Mouse (Mus musculus): ENCODE measurements around the gene Tm7sf3. TPM values are rescaled to one million over a fixed set of nuclear protein-coding genes. Genes with fewer than 3 reads are reported as not detected.

The Tm7sf3 gene
- 10 to 100 TPM; 30.6 to 32.4 TPM for total RNA-seq (2021)

- peak; percentile 99 for DNase-seq
- intact Hi-C loops (cut with DNase I) = no loop called here
These were observed at the start of gene Tm7sf3, which contains the start of gene Med21 for GRCm38 (mm10) chr6:146642276-146643183. Gene Tm7sf3 (minus strand): TSS chr6:146642824. Gene Med21 (plus strand): TSS chr6:146642547.

DNA sequence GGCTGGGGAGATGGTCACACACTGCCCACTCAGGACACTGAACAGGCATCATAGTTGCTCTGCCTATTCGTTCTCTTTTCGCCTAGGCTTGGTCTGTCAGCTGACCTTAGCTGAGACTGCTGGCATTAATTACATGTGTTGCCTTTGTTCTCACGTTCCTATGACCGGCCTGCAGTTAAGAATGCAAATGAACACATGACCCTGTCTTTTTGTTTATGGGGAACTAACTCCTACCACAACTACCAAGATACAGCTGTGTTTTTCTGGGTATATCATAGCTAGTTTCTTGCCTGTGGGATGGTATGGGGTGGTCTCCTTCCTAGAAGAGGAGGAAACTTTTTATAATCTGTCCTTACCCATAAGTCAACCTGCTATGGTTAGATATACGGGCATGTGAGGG is 46.2 kb upstream of the Tm7sf3 start:
- intact Hi-C loops (cut with DNase I) = no loop called here
- no peak for DNase-seq

DNA sequence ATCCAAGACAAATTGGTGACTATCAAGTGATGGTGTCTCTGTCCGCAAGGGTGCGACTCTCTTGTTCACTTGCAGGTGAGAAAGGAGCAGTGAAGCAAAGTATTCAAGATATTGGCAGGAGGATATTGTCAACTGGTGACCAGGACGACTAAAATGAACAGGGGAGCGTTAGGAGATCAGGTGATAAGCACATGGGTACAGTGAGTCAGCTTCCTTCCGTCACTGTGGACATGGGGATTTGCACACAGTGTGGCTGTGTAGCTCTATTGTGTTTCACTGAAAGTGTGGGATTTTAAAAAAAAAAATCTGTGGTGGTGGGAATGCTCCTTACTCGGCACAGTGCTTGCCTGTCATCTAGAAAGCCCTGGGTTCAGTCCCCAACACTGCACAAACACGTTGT is 45.4 kb upstream of the Tm7sf3 start:
- intact Hi-C loops (cut with DNase I) = no loop called here
- no peak for DNase-seq

DNA sequence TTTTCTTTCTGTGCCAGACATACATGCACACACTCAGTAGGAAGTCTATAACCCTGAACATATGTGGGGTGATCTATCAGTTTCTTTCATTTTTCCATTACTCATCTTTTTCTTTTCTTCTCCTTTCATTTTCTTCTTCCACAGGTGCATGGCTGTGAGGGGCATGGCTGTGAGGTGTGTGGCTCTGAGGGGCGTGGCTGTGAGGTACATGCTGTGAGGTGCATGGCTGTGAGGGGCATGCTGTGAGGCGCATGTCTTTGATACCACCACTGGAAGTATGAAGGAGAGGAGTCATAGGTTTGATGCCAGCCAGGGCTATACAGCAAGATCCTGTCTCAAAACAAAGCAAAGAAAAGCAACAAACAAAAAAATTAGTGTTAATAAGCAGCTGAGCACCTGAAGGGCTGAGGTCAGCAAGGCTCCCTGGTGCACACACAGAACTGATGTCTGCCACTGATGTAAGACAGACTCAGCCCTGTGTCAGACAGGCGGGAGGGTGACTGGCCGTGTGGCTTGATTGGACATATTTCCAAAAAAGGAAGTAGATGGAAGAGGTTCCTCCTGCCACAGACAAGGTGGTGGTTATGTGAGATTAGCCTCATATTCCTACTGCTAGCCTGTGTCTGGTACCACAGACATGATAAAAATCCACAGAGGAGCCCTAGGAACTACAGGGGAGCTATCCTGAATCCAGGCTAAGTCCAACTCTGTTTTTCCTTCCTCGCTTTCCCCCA is 44.0 kb upstream of the Tm7sf3 start:
- intact Hi-C loops (cut with DNase I) = no loop called here
- no peak for DNase-seq

DNA sequence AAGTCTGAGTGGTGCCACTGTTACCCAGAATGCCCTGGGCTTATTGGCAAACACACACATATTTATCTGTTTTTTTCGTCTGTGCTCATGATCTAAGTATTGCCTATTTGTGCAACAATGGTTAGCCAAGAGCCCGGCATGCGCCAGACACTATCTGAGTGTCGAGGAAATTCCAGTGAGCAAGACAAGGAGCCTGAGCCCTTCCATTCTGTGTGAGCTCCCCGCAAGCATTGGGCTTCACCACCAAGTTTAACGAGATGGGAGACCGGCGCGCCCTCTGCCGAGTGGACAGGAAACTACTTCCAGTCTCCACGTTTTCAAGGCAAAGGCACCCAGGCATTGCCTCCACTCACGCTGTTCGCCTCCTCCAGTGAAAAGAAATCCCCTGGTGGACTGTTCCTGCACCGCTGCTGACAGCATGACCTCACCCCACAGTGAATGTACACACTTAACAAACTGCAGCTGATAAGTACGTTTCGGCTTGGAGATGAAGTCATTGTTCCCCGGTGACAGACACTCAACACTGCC is 43.2 kb upstream of the Tm7sf3 start:
- peak; percentile 5 for DNase-seq
- intact Hi-C loops (cut with DNase I) = no loop called here

DNA sequence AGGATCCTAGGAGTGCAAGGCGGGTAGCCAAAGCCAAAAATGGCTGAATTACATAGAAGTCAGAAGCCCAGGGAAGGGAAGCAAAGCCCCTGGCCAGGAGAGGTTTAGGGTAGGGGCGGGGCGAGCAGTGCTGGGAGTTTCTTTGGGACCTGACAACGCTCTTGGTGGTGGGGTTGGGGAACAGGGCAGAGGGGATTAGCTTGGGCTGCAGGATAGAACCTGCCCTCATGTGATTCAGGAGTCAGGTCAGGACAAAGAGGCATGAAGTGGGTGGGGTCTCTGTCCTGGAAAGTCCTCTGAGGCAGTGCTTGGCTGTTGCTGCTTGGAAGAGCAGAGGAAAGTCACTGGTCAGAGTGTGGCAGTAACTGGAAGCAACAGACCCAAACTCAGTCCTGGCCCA is 41.3 kb upstream of the Tm7sf3 start:
- DNase-seq = no peak
- intact Hi-C loops (cut with DNase I) = no loop called here

GRCm38 (mm10) chr6:146678136-146679070 is 35.8 kb upstream of the Tm7sf3 start:
- no peak for DNase-seq
- intact Hi-C loops (cut with DNase I) = no loop called here

- intact Hi-C loops (cut with DNase I) = no loop called here
These were observed 34.3 kb upstream of the Tm7sf3 start for GRCm38 (mm10) chr6:146676904-146677303.

GRCm38 (mm10) chr6:146674881-146675536 is 32.4 kb upstream of the Tm7sf3 start:
- intact Hi-C loops (cut with DNase I) = no loop called here
- DNase-seq = no peak

More at GRCm38 (mm10) chr6:146676904-146677303, 34.3 kb upstream of the Tm7sf3 start:
- DNase-seq = no peak

DNA sequence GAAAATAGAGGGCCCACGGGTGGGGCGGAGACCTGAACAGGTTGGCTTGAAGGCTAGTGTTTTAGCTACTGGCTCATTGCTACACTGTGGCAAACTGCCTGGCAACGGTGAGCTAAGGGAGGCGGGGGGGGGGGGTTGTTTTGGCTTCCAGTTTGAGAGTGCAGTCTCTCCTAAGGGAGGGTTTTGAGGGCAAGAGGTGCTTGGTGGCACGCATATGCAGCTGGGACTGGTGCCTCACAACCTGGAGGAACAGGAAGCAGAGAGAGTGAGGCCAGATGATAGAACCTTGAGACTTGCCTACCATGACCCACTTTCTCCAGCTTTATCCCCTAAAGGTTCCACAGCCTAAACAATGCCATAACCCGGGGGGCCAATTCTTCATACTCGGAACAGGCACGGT is 31.8 kb upstream of the Tm7sf3 start:
- intact Hi-C loops (cut with DNase I) = no loop called here
- no peak for DNase-seq

- DNase-seq = no peak
These were observed 31.1 kb upstream of the Tm7sf3 start for GRCm38 (mm10) chr6:146673696-146674095.

DNA sequence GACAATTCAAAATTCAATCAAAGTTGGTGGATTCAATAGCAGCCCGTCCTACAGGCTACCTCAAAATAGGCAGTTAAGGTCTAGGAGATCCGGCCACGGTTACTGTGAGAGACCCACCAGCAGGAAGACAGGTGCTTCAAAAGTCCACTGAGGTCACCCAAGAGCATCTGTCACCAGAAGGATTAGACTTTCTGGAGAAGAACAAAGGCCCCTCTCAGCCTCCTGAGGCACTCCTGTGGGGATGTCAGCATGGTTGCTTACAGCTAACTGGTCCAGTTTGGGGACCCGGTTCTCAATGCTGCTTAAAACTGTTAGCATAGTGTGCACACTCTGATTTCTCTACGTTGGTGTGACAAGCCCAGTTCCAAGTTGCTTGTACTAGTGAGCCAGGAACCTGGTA is 29.5 kb upstream of the Tm7sf3 start:
- intact Hi-C loops (cut with DNase I) = no loop called here
- no peak for DNase-seq

More at GRCm38 (mm10) chr6:146673696-146674095, 31.1 kb upstream of the Tm7sf3 start:
- intact Hi-C loops (cut with DNase I) = no loop called here

GRCm38 (mm10) chr6:146670956-146671855 is 28.6 kb upstream of the Tm7sf3 start:
- intact Hi-C loops (cut with DNase I) = no loop called here
- DNase-seq = no peak

DNA sequence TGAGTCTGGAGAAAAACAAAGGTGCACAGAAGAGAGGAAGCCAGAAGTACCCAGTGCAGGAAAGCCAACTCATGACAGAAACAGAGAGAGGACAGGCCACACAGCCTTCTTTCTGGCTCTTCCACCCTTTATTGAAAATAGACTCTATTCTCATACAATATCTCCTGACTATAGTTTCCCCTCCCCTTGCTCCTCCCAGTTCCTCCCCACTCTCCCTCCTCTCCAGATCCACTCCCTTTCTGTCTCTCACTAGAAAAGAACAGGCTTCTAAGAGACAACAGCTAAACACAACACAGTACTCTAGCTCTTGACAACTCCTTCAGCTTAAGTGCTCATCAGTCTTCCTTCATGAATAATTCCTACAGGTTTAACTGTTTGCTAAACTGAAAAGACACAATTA is 26.0 kb upstream of the Tm7sf3 start:
- intact Hi-C loops (cut with DNase I) = loop anchor here (10.0 kb wide), 1 partner anchor 96 kb away; no protein-coding TSS in a partner anchor
- no peak for DNase-seq

- no peak for DNase-seq
- intact Hi-C loops (cut with DNase I) = loop anchor here (10.0 kb wide), 1 partner anchor 98 kb away; no protein-coding TSS in a partner anchor
These were observed 24.2 kb upstream of the Tm7sf3 start for GRCm38 (mm10) chr6:146666811-146667210.

- DNase-seq = no peak
- intact Hi-C loops (cut with DNase I) = loop anchor here (10.0 kb wide), 1 partner anchor 99 kb away; no protein-coding TSS in a partner anchor
These were observed 22.8 kb upstream of the Tm7sf3 start for GRCm38 (mm10) chr6:146665408-146665807.

GRCm38 (mm10) chr6:146664917-146665316 is 22.3 kb upstream of the Tm7sf3 start:
- intact Hi-C loops (cut with DNase I) = loop anchor here (10.0 kb wide), 1 partner anchor 100 kb away; no protein-coding TSS in a partner anchor
- no peak for DNase-seq

- intact Hi-C loops (cut with DNase I) = loop anchor here (10.0 kb wide), 1 partner anchor 101 kb away; no protein-coding TSS in a partner anchor
- no peak for DNase-seq
These were observed 21.5 kb upstream of the Tm7sf3 start for GRCm38 (mm10) chr6:146664116-146664515.

Measured in left cerebral cortex, postnatal 4 days (tissue).